Mouse (Mus musculus) spleen, postnatal 14 days (tissue): ENCODE data around the gene Gins2.

Experiments
- DNase-seq, 2 experiments: peaks; one replicate each; pipeline ENCODE4 v3.0.0; 2021 to 2022; ENCODE audit warnings: low spot score in 2 of 2

Gins2 gene

GRCm38 (mm10) chr8:120602672-120603071, 13.6 kb upstream of the Gins2 start:
- no peak for DNase-seq

GRCm38 (mm10) chr8:120599504-120599903, 10.4 kb upstream of the Gins2 start:
- DNase-seq = peak; percentile 59 to 79

- no peak for DNase-seq
Measured at GRCm38 (mm10) chr8:120598579-120598978, 9.5 kb upstream of the Gins2 start.

GRCm38 (mm10) chr8:120595963-120596362, 6.9 kb upstream of the Gins2 start:
- peak in 1 of 2 experiments; percentile 60 for DNase-seq

- no peak for DNase-seq
Measured at GRCm38 (mm10) chr8:120594571-120594970, 5.5 kb upstream of the Gins2 start.

- DNase-seq = no peak
Measured at GRCm38 (mm10) chr8:120591587-120592292, 2.6 kb upstream of the Gins2 start.

- DNase-seq = no peak
Measured at GRCm38 (mm10) chr8:120589921-120590320, 817 bp upstream of the Gins2 start.

- no peak for DNase-seq
Measured at GRCm38 (mm10) chr8:120585521-120585920, 3.6 kb downstream of the Gins2 start.

GRCm38 (mm10) chr8:120581811-120582210, 7.3 kb downstream of the Gins2 start:
- DNase-seq = no peak

GRCm38 (mm10) chr8:120581329-120581728, 7.8 kb downstream of the Gins2 start:
- DNase-seq = no peak

GRCm38 (mm10) chr8:120580336-120581000, 8.6 kb downstream of the Gins2 start:
- no peak for DNase-seq

GRCm38 (mm10) chr8:120577821-120578220, 11.3 kb downstream of the Gins2 start:
- no peak for DNase-seq

- no peak for DNase-seq
Measured at GRCm38 (mm10) chr8:120575801-120576200, 13.3 kb downstream of the Gins2 start.

GRCm38 (mm10) chr8:120574941-120575340, 14.2 kb downstream of the Gins2 start:
- DNase-seq = no peak

- DNase-seq = no peak
Measured at GRCm38 (mm10) chr8:120573866-120574265, 15.2 kb downstream of the Gins2 start.

GRCm38 (mm10) chr8:120572534-120572933, 16.6 kb downstream of the Gins2 start:
- peak; percentile 44 to 62 for DNase-seq

- no peak for DNase-seq
Measured at GRCm38 (mm10) chr8:120571561-120571960, 17.5 kb downstream of the Gins2 start.

- DNase-seq = peak; percentile 57 to 72
Measured at GRCm38 (mm10) chr8:120569939-120570715, 19.0 kb downstream of the Gins2 start.

GRCm38 (mm10) chr8:120569123-120569522, 20.0 kb downstream of the Gins2 start:
- DNase-seq = no peak

- no peak for DNase-seq
Measured at GRCm38 (mm10) chr8:120568164-120568798, 20.8 kb downstream of the Gins2 start.

GRCm38 (mm10) chr8:120567731-120568130, 21.4 kb downstream of the Gins2 start:
- no peak for DNase-seq

GRCm38 (mm10) chr8:120566681-120567080, 22.4 kb downstream of the Gins2 start:
- no peak for DNase-seq
